Mouse (Mus musculus) bone marrow macrophage, adult 2 months (primary cell): ENCODE data around the gene Fitm1.

Experiments used
- CTCF ChIP-seq: IDR thresholded peaks from 2 replicates; pipeline ENCODE4 v1.5.1; 2012; ENCODE audit warnings: low read depth, mild to moderate bottlenecking, low read length, moderate library complexity
- POLR2A ChIP-seq: IDR thresholded peaks from 2 replicates; pipeline ENCODE4 v1.6.1; 2012; ENCODE audit warnings: mild to moderate bottlenecking, low read depth, low read length, borderline replicate concordance

- no peak for TF ChIP-seq CTCF
- no peak for TF ChIP-seq POLR2A
These were observed 25.2 kb upstream of the Fitm1 start for GRCm38 (mm10) chr14:55550191-55550590.
